Mouse (Mus musculus) heart, postnatal 14 days (tissue): ENCODE data around the gene Mrgpra4. TPM values are rescaled to one million over a fixed set of nuclear protein-coding genes. Genes with fewer than 3 reads are reported as not detected.

Source experiments
- DNase-seq, 2 experiments: peaks; one replicate each; pipeline ENCODE4 v3.0.0; 2021 to 2022
- intact Hi-C: fragments of 180-260 bp; cut with DNase I; formaldehyde crosslinking; loops from one replicate; pipeline ENCODE4 v1.15.1; 2025
- long read RNA-seq, 2 experiments: library from polyadenylated mRNA; stranded (forward); transcript quantifications; one replicate each; pipeline ENCODE4 v2.0.0; 2021
- total RNA-seq, 2 experiments: library from RNA; stranded (reverse); gene quantifications; 2 replicates each; pipeline ENCODE4 v1.2.3; 2021

Mrgpra4 gene
- total RNA-seq: not detected
- long read RNA-seq, experiment 1: 0 reads
- long read RNA-seq, experiment 2: 0 reads

DNA sequence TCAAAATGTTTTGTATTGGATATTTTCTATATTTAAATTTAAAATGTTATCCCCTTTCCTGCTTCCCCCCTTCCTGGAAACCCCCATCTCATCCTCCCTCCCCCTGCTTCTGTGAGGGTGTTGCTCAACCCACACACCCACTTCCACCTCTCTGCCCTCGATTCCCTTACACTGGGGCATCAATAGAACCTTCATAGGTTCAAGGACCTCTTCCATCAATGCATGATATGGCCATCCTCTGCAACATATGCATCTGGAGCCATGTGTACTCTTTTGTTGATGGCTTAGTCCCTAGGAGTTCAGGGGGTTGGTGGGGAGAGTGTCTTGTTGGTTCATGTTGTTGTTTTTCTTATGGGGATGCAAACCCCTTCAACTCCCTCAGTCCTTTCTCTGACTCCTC, at the start of gene Mrgpra4:
Gene Mrgpra4 (minus strand): TSS at position 101 of the 400 bp plus-strand sequence.
- DNase-seq: no peak
- intact Hi-C loops: no loop called here

DNA sequence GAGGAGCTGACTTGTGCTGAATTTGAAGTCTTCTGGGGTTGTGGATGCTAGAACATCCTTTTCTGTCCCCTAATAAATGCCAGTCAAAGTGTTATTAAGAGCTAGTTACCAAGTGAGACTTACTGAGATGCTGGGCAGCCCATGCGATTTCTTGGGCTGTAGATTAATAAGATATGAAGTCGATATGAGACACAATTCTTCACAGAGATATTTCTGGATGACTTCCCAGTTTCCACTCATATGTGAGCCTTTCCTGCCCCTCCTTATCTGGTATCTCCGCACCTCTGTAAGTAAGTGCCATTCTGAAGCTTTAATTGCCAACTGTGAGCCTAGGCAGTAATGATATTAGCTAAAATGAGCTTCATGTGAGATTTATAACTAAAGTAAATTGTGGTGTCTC, 45.6 kb upstream of the Mrgpra4 start, which contains the start of gene Mrgprx1:
Gene Mrgprx1 (minus strand): TSS at position 101 of the 400 bp plus-strand sequence.
- intact Hi-C loops: no loop called here
- DNase-seq: no peak

DNA sequence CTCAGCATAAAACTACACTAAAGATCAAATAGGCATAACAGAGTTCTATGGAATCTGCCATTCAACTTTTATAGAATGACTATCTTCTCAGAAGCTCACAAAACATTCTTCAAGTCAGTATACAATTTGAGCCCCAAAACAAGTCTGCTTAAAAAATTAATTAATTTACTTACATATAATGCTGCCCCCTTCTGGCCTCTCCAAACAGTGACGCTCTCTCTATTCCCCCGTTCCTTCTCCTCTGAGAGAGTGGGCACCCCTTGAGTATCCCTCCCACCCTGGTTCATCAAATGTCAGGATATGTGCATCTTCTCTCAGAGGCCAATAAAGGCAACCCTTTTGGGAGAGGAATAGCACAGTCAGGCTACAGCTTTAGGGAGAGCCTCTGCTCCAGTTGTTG, 36.0 kb upstream of the Mrgpra4 start:
- no peak for DNase-seq
- intact Hi-C loops: no loop called here

- intact Hi-C loops: no loop called here
Observed at GRCm38 (mm10) chr7:47995689-47996088, 13.8 kb upstream of the Mrgpra4 start.

GRCm38 (mm10) chr7:47986752-47987151, 4.9 kb upstream of the Mrgpra4 start:
- intact Hi-C loops: no loop called here
- DNase-seq: no peak

More at GRCm38 (mm10) chr7:47995689-47996088, 13.8 kb upstream of the Mrgpra4 start:
- no peak for DNase-seq

Other genes with a start within 250 kb of the Mrgpra4 start
- gene Mrgprx1, start 45.5 kb upstream of the Mrgpra4 start, total RNA-seq: not detected
- not detected for gene Mrgprb5, start 186.9 kb upstream of the Mrgpra4 start, total RNA-seq
- not detected for gene Mrgprb4, start 217.2 kb upstream of the Mrgpra4 start, total RNA-seq